Mouse (Mus musculus) A20 (cell line): ENCODE data around the gene Chodl.

Source experiments
- DNase-seq: peaks from one replicate; pipeline ENCODE4 v3.0.0-alpha.2; 2011; ENCODE audit warnings: low read depth, low spot score

Chodl gene

GRCm38 (mm10) chr16:78930382-78931286 is at the start of gene Chodl:
TSS of gene Chodl (plus strand) at chr16:78930948.
- no peak for DNase-seq

- DNase-seq, result no peak
These were observed 8.1 kb upstream of the Chodl start for GRCm38 (mm10) chr16:78922644-78923043.

- no peak for DNase-seq
These were observed 708 bp downstream of the Chodl start for GRCm38 (mm10) chr16:78931287-78932025.

GRCm38 (mm10) chr16:78934298-78934697 is 3.5 kb downstream of the Chodl start:
- DNase-seq, result no peak

GRCm38 (mm10) chr16:78937755-78938154 is 7.0 kb downstream of the Chodl start:
- no peak for DNase-seq

- no peak for DNase-seq
These were observed 19.6 kb downstream of the Chodl start for GRCm38 (mm10) chr16:78950359-78950758.

- DNase-seq, result no peak
These were observed 26.7 kb downstream of the Chodl start for GRCm38 (mm10) chr16:78957434-78957833.

GRCm38 (mm10) chr16:78969091-78969731 is 38.5 kb downstream of the Chodl start:
- DNase-seq, result peak; percentile 54

- no peak for DNase-seq
These were observed 43.4 kb downstream of the Chodl start for GRCm38 (mm10) chr16:78974099-78974498.

GRCm38 (mm10) chr16:78976384-78976783 is 45.6 kb downstream of the Chodl start:
- no peak for DNase-seq
